Mouse (Mus musculus): Measurements from ENCODE around the gene Pcsk4. TPM values are rescaled to one million over a fixed set of nuclear protein-coding genes. Genes with fewer than 3 reads are reported as not detected.
"Not testable (repeated sequence)": the region's sequence is repeated elsewhere in the genome, so short reads cannot be mapped to it uniquely, and the experiment has no call there.

Pcsk4 gene
- polyA plus RNA-seq, 1 experiment, result 15.1 TPM

DNA sequence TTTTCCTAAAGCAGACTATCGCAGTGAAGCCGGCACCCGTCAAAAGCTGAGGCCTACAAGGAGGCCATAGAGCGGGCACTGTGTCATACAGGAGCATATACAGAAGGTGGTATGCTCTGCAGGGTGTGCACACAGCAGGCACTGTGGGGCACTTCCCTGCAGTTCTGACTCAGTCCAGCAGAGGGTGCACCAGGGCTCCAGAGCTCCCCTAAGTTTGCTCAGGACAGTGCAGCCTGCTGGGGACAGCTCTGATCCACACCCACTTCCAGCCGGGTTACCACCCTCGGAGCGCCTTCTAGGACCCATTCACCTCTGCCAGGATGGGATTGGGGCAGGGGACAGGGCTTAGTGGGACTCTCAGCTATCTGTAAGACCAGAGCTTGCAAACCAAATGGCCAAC, 21.0 kb upstream of the Pcsk4 start:
- Histone ChIP-seq H3K27me3 (replicated peaks) (peaks cover 70% of the 10 kb centered on the region), H3K9me3 (no peaks in the 10 kb centered on the region), H3K4me3 (replicated peaks) (peak overlapping the region; percentile 9), H3K4me1 (peaks cover 73% of the 10 kb centered on the region), H3K36me3 (replicated peaks; ENCODE audit: low read length) (no peaks in the 10 kb centered on the region)
- TF ChIP-seq FLI1 (IDR thresholded peaks at IDR 0.05; ENCODE audit: low read length), result no peak
- TF ChIP-seq GATA1 (IDR thresholded peaks at IDR 0.05; ENCODE audit: borderline replicate concordance, low read length), result no peak

DNA sequence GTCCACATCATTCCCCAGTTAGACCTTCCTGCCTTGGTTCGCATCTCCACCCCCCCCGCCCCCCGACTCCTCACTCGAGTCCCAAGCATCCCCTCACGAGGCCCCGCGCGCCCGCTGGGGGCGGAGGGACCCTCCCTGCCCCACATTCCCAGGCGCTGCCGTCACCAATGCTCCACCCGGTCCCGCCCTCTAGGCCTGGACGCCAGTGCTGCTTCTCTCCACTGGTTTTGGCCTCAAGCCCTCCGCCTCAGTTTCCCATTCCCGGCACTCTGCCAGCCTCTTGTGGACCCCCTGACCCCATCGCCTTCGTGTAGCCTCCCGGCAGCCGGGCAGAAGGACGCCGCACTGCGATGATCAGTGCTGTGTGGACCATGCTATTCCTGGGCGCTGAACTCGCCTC, 19.7 kb upstream of the Pcsk4 start:
- H3K4me3 ChIP-seq (replicated peaks), result no peak overlapping the region
- H3K4me1 ChIP-seq, result peaks cover 81% of the 10 kb centered on the region
- TF ChIP-seq GATA1 (IDR thresholded peaks at IDR 0.05; ENCODE audit: borderline replicate concordance, low read length), result no peak
- TF ChIP-seq FLI1 (IDR thresholded peaks at IDR 0.05; ENCODE audit: low read length), result no peak
- no peaks in the 10 kb centered on the region for H3K36me3 ChIP-seq (replicated peaks; ENCODE audit: low read length)
- peaks cover 58% of the 10 kb centered on the region for H3K27me3 ChIP-seq (replicated peaks)
- no peaks in the 10 kb centered on the region for H3K9me3 ChIP-seq

DNA sequence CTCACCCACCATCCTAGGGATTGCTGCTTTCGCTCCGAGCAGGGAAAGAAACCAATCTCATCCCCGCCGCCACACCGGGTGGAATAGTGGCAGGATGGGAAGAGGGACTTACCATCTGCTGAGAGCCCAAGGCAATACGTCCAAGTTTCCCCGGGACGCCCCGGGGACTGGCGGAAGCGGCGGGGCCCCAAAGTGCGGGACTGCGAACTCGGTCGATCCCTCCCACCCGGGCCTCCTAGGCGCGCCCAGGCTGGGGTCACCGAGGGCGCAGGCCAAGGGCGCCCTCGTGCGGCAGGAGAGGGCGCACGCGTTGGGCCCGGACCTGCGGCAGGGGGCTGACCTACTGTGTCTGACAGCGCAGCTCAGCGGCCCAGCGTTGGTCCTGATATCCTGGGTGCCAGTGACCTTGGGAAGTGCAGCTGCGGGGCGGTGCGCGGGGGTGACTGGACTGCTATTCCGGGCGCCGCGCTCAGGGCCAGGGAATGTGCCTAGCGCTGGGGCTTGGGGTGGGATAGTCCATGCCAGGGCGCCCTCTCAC, 19.0 kb upstream of the Pcsk4 start, which contains the start of gene Adamtsl5:
TSS of gene Adamtsl5 (minus strand) at position 169 of the 538 bp plus-strand sequence.
- Histone ChIP-seq H3K9me3 (no peaks in the 10 kb centered on the region), H3K27me3 (replicated peaks) (peaks cover 54% of the 10 kb centered on the region)

DNA sequence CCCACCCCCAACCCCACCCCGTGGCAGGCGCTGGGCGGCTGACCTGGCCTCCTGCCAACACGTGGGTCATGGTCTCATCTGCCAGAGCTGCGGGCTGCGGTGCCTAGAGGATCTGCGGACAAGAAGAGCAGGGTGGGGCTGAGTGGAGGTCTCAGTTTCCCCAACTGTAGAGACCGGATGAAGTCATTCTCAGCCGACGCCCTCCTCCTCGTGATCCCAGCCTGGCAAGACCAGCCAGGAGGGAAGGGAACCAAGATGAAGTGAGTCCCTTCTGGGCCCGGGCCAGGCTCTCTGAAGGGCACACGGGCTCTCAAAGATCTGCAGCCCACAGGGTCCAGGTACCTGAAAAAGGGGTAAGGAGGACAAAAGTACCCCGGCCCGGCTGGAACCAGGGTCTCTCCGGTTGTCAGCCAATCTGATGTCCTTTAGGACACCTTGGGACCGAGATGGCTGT, 18.2 kb upstream of the Pcsk4 start:
- Histone ChIP-seq H3K36me3 (replicated peaks; ENCODE audit: low read length) (no peaks in the 10 kb centered on the region), H3K4me3 (replicated peaks) (peak overlapping the region; percentile 93), H3K9me3 (no peaks in the 10 kb centered on the region), H3K27me3 (replicated peaks) (peaks cover 48% of the 10 kb centered on the region), H3K4me1 (peaks cover 84% of the 10 kb centered on the region)
- TF ChIP-seq GATA1 (IDR thresholded peaks at IDR 0.05; ENCODE audit: borderline replicate concordance, low read length) (no peak), FLI1 (IDR thresholded peaks at IDR 0.05; ENCODE audit: low read length) (no peak)

More for the DNA sequence above, 19.0 kb upstream of the Pcsk4 start, which contains the start of gene Adamtsl5:
- Histone ChIP-seq H3K4me1 (peaks cover 84% of the 10 kb centered on the region), H3K4me3 (replicated peaks) (peak within 1 kb of the TSS; percentile 93), H3K36me3 (replicated peaks; ENCODE audit: low read length) (no peaks in the 10 kb centered on the region)
- TF ChIP-seq FLI1 (IDR thresholded peaks at IDR 0.05; ENCODE audit: low read length), result no peak
- no peak for TF ChIP-seq GATA1 (IDR thresholded peaks at IDR 0.05; ENCODE audit: borderline replicate concordance, low read length)

DNA sequence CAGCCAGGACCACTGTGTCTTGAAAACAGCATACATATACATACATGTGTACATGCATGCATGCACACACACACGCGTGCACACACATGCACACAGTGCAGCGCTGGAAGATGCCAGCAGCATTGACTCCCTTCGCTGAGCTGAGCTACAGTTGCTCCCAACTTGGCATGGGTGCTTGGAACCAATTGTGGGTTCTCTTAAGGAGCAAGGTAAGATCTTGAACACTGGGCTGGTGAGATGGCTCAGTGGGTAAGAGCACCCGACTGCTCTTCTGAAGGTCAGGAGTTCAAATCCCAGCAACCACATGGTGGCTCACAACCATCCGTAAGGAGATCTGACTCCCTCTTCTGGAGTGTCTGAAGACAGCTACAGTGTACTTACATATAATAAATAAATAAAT, 16.6 kb upstream of the Pcsk4 start:
- Histone ChIP-seq H3K4me1 (peaks cover 90% of the 10 kb centered on the region), H3K27me3 (replicated peaks) (peaks cover 45% of the 10 kb centered on the region), H3K36me3 (replicated peaks; ENCODE audit: low read length) (peaks cover 14% of the 10 kb centered on the region), H3K4me3 (replicated peaks) (peak overlapping the region; percentile 80)
- not testable (repeated sequence) for H3K9me3 ChIP-seq

DNA sequence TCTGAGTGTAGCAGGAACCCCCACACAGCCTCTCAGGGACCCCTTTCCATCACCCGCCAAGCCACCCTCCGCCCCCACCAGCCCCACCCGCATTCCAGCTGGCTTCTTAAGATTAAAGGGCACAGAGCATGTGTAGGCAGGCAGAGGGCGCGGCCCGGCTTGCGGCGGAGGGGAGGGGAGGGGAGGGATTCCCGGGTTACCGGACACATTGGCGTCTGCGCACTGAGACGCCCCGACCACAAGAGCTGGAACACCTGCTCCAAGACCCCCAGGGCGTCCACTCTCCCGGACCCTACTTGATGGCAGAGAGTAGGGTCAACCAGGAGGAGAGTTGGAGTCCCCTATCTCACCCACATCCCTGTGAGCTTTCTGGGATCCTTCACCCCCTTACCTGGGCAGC, 15.8 kb upstream of the Pcsk4 start:
- H3K27me3 ChIP-seq (replicated peaks), result peaks cover 38% of the 10 kb centered on the region

DNA sequence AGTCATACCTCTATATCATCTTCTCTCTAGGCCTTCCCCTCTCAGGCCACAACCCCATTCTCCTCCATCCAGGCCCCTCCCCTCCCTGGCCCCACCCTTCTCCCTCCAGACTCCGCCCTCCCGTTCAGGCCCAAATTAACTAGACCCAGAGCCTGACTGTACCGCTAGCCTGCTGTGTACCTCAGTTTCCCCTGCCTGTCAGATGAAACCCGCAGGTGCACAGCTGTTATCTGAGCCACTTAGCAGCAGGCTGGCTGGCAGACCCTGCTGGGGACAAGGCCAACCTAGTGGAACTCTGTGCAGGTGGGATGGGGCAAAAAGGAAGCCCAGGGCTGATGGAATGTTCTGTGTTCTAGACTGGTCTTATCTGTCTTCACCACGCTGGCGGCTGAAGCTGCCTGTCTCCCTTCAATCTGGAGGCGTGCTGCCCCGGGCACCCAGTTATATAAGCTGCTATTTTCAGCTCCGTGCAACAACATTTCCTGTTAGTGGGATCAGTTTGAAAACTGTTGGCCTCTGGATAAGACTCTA, 14.9 kb upstream of the Pcsk4 start:
- Histone ChIP-seq H3K27me3 (replicated peaks) (peaks cover 29% of the 10 kb centered on the region), H3K4me1 (peaks cover 89% of the 10 kb centered on the region), H3K4me3 (replicated peaks) (peak overlapping the region; percentile 91)

More for the DNA sequence above, 15.8 kb upstream of the Pcsk4 start:
- H3K9me3 ChIP-seq, result no peaks in the 10 kb centered on the region
- TF ChIP-seq GATA1 (IDR thresholded peaks at IDR 0.05; ENCODE audit: borderline replicate concordance, low read length) (no peak), FLI1 (IDR thresholded peaks at IDR 0.05; ENCODE audit: low read length) (no peak)
- H3K4me1 ChIP-seq, result peaks cover 90% of the 10 kb centered on the region
- H3K4me3 ChIP-seq (replicated peaks), result peak overlapping the region; percentile 91
- peaks cover 14% of the 10 kb centered on the region for H3K36me3 ChIP-seq (replicated peaks; ENCODE audit: low read length)

DNA sequence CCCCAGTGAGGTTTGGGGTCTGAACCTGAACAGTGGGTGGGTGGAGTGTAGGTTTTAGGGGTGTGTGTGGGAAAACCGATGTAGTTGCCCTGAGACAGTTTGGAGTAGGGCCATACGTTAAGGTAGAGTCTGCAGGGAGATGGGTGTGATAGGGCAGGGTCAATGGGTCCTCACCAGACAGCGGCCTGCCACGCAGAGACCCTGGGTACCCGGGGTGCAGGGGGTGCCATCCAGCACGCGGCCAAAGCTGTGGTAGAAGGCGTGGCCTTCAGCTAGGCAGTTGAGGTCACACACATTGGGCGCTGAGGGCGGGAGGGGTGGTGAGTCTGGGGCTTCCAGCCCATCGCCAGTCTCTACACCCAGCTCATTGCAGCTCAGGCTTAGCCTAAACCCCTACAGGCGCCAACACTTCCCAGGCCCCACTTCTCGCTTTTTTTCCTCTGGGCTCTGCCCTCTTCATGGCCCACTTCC, 14.2 kb upstream of the Pcsk4 start:
- peaks cover 14% of the 10 kb centered on the region for H3K36me3 ChIP-seq (replicated peaks; ENCODE audit: low read length)
- no peaks in the 10 kb centered on the region for H3K9me3 ChIP-seq
- TF ChIP-seq GATA1 (IDR thresholded peaks at IDR 0.05; ENCODE audit: borderline replicate concordance, low read length) (no peak), FLI1 (IDR thresholded peaks at IDR 0.05; ENCODE audit: low read length) (no peak)
- peak overlapping the region; percentile 91 for H3K4me3 ChIP-seq (replicated peaks)
- peaks cover 83% of the 10 kb centered on the region for H3K4me1 ChIP-seq
- H3K27me3 ChIP-seq (replicated peaks), result peaks cover 22% of the 10 kb centered on the region

More for the DNA sequence above, 14.9 kb upstream of the Pcsk4 start:
- TF ChIP-seq GATA1 (IDR thresholded peaks at IDR 0.05; ENCODE audit: borderline replicate concordance, low read length) (0 out of 3 replicates have a peak, but pooled peaks have one; percentile 34), FLI1 (IDR thresholded peaks at IDR 0.05; ENCODE audit: low read length) (no peak)
- Histone ChIP-seq H3K36me3 (replicated peaks; ENCODE audit: low read length) (peaks cover 14% of the 10 kb centered on the region), H3K9me3 (no peaks in the 10 kb centered on the region)

DNA sequence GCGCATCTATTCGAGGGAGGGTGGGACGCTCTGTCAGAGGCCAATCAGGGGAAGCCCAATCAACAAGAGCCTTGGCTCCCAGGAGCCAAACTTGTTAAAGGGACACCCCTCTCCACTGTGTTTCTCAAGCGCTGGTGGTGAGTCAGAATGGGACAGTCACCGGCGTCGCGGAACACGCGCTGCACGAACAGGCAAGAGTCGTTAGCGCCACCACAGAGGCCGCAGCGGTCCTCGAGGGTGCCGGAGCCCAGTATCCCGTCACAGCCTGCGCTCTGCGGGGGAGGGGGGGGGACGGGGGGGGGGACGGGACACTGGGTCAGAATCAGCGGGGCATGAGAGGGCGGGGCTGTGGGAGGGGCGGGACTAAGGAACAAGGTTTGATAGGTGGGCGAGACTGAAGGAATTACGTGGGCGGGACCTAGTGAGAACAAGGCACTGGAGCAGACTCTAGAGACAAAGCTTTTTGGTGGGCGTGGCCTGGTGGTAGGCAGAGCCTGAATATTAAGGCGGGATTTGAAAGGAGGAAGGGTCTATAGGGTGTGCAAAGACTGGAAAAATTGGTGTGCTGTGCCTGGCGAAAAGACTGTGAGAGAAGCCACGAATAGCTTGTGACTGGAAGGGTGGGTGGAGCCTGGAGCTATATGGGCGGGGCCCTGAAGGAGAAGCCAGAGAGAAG, 13.6 kb upstream of the Pcsk4 start:
- Histone ChIP-seq H3K9me3 (no peaks in the 10 kb centered on the region), H3K36me3 (replicated peaks; ENCODE audit: low read length) (peaks cover 14% of the 10 kb centered on the region), H3K27me3 (replicated peaks) (peaks cover 17% of the 10 kb centered on the region), H3K4me3 (replicated peaks) (peak overlapping the region; percentile 91), H3K4me1 (peaks cover 82% of the 10 kb centered on the region)
- no peak for TF ChIP-seq GATA1 (IDR thresholded peaks at IDR 0.05; ENCODE audit: borderline replicate concordance, low read length)
- no peak for TF ChIP-seq FLI1 (IDR thresholded peaks at IDR 0.05; ENCODE audit: low read length)

DNA sequence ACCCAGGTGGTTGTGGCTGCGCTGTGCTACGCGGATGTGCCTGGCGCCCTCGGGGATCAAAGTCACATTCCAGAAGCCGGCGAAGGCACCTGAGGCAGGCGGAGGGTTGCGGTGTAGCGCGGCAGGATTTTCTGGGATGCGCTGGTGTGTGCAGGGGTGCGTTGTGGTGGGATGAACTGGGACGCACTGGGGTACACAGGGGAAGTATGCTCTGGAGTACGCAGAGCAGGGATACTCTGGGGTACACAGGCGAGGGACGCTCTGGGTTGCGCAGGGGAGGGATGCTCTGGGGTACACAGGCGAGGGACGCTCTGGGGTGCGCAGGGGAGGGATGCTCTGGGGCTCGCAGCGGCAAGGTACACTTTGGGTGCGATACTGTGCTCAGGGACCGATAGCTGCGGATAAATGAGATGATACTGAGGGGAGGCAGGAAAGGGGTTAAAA, 13.0 kb upstream of the Pcsk4 start:
- Histone ChIP-seq H3K4me1 (peaks cover 77% of the 10 kb centered on the region), H3K36me3 (replicated peaks; ENCODE audit: low read length) (peaks cover 14% of the 10 kb centered on the region), H3K27me3 (replicated peaks) (peaks cover 15% of the 10 kb centered on the region), H3K9me3 (no peaks in the 10 kb centered on the region), H3K4me3 (replicated peaks) (peak overlapping the region; percentile 91)
- TF ChIP-seq FLI1 (IDR thresholded peaks at IDR 0.05; ENCODE audit: low read length), result no peak
- no peak for TF ChIP-seq GATA1 (IDR thresholded peaks at IDR 0.05; ENCODE audit: borderline replicate concordance, low read length)

Measured in megakaryocyte, embryonic 14.5 days (primary cell).